Mouse (Mus musculus) fibroblast of lung, adult 2 months (primary cell): ENCODE results near the gene Itgb7.
A peak's percentile ranks its signal among the peaks of the same experiment; 100 is the strongest.
"Not testable (repeated sequence)": the region's sequence is repeated elsewhere in the genome, so short reads cannot be mapped to it uniquely, and the experiment has no call there.

Source experiments
- DNase-seq: peaks from one replicate; pipeline ENCODE4 v3.0.0-alpha.2; 2011; ENCODE audit warnings: low read depth

Itgb7 gene

DNA sequence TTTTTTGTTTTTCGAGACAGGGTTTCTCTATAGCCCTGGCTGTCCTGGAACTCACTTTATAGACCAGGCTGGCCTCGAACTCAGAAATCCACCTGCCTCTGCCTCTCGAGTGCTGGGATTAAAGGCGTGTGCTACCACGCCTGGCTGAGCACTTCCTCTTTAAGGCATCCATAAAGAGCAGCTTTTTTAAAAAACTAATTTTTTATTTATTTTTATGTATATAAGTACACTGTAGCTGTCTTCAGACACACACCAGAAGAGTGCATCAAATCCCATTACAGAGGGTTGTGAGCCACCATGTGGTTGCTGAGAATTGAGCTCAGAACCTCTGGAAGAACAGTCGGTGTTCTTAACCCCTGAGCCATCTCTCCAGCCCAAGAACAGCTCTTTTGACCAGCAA lies 6.1 kb downstream of the Itgb7 start:
- not testable (repeated sequence) for DNase-seq

DNA sequence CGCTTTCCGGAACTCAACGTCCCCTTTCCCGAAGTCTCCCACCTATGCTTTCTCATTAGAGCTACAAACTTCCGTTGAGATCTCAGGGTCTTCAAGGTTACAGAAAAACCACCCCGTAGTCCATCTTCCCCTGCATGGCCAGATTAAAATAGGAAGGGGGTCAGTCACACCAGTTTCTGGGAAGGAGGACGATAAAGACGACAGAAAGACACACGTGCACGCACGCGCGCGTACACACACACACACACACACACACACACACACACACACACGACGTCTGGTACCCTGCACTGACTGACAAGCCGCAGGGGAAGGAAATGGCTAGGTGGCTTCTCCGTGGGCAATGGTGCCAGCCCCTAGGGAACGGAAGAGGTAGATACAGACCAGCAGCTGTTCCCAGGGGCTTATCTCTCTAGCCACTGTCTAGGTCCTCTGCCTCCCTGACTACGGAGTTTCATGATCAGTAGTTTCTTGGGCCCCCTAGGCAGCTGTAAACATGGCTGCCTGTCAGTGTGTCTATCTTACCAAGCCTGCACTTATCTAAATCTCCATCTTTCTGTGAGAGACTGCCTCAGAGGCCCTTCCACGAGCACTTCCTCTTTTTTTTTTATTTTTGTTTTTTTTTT lies 6.6 kb downstream of the Itgb7 start:
- no peak for DNase-seq

DNA sequence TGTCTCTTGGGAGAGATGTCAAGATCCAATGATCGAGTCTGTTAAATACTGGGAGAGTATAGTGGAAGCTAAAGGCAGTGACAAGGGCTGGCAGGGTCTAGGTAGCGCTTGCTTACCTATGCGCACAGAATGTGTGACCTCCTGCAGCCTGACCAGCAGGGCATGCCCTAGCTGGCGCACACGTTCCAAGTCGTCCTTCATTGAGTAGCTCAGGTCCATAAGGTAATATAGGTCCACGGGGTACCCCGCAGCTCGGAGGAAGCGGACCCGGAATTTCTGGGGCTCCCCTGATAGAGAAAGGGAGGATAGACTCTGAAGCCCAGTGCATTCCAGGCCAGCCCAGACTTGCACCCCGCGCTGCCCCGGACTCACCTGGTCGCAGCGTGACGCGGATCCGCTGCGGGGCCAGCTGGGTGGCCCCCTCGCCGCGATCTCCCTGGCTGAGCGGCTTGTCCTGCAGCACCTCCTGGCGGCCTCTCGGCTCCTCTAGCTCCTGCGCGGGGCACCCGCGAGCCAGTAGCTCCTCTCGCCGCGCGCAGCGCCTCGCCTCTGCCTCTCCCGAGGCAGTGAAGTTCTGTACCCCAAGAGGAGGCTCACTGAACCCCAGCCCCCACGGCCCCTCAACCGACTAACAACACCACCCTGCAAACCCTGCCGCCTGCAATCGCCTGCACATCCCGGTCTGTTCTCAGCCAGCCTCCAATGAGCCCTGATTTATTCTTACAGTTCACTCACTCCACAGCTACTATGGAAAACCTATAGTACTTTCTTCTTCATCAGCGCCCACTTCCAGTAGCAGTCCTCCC lies 7.4 kb downstream of the Itgb7 start:
- no peak for DNase-seq

DNA sequence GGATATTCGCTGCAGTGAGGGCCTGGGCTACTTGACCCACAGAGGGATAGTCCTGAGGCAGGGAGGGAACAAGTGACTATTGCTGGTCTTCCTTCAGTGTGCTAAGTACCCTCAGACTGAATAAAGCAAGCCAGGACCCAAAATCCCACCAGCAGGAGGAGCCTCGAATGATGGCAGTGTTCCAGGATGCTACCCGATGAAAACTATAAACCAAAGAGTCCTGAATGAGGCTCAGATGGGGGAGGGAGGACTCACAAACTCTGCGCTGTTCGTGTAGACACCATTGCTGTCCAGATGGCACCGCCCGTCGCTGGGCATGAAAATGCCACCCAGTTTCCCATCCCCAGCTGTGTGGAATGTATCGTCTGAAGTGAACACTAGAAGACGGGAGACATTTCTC lies 9.4 kb downstream of the Itgb7 start:
- no peak for DNase-seq

DNA sequence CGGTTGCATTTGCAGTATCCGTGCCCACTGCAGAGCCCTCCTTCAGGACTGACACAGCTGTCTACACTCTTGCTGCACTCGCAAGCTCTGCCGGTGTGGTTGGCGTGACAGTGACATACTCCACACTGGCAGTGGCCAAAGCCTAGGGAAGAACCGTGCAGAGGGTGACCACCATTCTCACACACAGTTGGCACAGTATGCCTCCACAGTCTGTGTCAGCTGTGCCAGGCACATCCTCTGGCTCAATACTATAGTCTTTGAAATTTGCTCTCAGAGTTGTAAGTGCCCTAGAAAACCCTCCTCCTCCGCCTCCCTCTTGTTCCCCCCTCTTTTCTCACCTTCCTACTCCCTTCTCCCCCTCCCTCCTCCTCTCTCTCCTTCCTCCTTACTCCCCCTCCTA lies 14.4 kb downstream of the Itgb7 start:
- no peak for DNase-seq

DNA sequence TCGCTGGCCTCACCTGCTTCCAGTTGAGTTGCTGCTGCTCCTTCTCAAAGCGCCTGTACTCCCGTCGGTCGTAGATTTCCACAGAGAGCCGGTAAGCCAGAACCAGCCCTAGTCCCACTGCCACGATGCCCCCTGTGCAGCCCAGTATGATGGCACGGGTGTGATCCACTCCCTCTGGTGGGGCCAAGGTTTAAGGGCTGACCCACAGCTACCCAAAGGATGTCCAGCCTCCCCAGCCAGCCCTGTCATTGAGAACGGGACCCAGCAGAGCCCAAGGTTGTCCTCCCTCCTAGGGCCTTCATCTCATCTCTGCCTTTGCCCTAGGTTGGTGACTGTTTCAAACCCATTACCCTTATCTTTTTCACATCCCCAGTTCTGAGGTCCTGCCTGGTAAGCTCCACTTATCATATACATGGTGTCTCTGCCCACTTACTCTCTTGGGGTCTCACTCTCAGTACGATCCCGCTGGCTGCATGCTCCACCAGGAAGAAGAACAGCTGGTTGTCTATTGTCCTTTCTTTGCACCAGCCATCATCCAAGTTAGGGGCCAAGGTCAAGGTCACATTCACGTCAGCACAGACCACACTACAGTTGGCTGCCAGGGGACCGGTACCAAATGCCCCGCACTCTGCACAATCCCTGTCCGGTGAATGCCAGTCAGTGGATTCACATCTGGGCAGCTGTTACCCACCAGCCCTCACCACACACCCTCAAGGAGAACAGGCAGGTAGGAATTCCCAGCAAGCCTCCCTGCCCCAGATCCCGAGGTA lies 15.1 kb downstream of the Itgb7 start:
- no peak for DNase-seq

DNA sequence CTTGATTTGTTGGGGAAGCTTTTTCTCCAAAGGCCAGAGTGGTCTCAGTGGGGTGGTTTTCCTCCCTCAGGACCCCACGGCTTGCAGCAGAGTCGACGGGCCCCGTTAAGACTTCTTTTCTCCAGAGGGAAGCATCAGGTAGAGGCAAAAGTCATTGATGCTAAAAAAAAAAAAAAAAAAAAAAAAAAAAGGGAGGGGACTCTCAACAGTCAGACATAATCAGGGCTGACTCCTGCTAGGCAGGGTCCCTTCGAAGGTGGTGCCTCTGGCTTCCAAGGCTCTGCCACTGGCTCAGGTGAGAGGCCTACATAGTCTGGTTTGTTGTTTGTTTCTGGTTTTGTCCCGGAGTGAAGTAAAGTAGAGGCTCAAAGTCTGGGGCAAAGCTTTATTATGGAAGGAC lies 16.1 kb downstream of the Itgb7 start:
- DNase-seq = no peak

DNA sequence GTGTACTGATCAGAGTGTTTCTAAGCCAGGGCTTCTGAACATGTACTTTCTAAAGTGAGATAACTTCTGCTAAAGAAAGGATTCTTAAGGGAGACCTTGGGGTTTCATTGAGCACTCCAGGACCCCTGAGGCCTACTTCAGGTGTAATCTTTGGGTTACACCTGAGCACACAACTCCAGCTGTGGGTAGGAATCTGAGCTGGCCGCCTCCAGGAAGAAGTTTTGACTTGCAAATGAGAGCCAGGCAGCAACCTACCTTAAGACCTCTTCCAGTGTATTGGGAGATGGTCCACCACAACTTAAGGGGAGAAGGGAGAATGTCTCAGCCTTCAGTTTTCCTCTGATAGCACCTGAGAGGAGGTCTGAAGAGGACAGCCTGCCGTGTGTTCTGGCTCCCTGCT lies 17.6 kb downstream of the Itgb7 start:
- no peak for DNase-seq

DNA sequence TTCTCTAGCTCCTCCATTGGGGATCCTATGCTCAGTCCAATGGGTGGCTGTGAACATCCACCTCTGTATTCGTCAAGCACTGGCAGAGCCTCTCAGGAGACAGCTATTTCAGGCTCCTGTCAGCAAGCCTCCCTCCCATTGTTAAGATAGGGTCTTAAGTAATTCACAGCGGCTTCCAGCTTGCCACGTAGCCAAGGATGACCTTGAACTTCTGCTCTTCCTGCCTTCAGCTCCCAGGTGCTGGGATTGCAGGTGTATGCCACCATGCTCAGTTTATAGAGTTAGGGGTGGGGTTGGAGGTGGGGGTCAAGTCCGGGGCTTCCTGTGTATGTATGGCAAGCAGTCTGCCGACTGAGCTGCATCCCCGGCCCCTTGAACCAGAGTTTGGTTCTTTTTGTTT lies 19.8 kb downstream of the Itgb7 start:
- no peak for DNase-seq

DNA sequence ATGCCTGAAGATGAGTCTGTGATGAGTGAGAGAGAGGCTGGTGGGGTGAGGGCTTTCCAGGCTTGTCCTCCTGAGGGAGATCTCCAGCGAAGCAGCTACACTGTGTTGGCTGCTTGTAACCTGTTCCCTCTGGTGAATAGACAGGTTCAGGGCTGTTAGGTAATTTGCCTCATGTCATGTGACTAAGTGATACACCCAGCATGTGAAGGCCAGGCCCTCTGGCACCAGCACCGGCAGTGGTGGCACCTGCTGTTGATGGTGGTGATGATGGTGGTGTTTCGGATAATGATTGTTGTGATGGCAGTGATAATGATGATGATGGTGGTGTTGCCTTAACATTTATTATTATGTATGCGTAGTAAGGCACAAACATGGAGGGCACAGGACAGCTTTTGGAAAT lies 20.9 kb downstream of the Itgb7 start:
- no peak for DNase-seq

DNA sequence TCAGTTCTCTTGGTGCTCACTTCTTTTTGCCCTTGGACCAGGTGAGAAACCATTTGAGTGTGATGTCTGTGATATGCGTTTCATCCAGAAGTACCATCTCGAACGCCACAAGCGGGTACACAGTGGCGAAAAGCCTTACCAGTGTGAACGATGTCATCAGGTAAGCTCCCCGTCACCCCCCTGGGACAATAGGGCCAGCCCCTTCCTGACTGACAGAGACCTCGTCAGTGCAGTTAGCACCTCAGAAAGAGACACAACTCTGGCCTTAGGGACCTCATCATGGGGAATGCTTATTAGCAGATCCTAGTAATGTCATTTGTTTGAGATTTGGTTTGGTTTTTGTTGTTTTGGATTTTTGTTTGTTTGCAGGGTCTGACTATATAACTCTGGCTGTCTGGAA lies 22.6 kb downstream of the Itgb7 start:
- no peak for DNase-seq

DNA sequence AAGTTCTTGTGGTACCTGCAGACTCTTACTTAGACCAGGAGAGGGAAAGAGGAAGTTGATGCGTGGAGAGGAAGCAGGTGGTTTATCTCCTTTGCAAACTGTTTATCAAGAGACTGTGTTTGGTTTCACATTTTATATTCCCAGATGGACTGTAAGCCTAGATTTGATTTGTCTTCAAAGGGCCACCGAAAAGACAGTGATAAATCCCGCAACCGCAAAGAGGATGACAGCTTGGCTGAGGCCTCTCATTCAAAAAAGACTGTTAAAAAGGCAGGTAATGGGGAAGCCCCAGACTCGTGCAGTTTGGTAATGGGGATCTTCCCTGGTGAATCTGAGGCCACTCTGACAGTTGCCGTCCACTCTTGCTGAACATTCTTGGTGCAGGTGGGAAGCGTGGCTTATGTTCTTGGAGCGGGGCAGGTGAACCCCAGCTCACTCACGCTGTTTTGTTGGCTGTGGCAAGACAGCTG lies 23.6 kb downstream of the Itgb7 start:
- no peak for DNase-seq

DNA sequence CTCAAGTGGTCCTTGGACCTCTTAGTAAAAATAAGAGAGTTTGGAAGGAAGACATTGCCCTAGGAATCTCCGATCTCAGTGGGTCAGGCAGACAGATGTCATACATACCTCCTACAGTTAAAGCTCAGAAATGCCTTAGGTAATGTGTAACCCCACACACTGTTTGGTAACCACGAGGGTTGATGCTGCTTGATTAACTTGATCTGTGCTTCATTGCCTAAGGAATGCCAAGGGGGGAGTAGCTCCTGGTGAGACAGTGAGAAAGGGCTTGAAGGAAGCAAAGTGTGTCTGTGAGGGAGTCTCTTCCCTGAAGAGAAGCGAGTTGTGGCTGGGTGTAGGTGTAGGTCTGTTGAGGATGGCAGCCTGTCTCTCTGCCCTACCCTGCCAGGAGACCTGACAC lies 24.4 kb downstream of the Itgb7 start:
- no peak for DNase-seq

DNA sequence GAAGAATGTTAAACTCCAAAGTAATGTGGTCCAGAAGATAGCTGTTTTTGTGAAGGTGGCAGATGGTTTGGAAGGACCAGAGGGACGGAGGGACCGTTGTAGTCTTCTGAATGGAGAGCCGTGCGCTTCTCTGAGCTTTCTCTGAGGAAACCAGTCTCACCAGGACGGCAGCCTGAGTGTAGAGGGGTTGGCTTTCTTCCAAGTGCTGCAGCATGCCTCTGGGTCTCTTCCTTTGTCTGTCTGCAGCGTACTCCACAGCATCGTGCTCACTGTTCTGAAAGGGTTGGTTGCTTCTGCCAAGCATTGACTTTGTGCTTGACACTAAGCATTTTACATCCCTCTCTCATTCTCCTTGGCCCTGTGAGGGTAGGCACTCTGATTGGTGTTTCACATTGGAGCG lies 26.0 kb downstream of the Itgb7 start:
- no peak for DNase-seq

DNA sequence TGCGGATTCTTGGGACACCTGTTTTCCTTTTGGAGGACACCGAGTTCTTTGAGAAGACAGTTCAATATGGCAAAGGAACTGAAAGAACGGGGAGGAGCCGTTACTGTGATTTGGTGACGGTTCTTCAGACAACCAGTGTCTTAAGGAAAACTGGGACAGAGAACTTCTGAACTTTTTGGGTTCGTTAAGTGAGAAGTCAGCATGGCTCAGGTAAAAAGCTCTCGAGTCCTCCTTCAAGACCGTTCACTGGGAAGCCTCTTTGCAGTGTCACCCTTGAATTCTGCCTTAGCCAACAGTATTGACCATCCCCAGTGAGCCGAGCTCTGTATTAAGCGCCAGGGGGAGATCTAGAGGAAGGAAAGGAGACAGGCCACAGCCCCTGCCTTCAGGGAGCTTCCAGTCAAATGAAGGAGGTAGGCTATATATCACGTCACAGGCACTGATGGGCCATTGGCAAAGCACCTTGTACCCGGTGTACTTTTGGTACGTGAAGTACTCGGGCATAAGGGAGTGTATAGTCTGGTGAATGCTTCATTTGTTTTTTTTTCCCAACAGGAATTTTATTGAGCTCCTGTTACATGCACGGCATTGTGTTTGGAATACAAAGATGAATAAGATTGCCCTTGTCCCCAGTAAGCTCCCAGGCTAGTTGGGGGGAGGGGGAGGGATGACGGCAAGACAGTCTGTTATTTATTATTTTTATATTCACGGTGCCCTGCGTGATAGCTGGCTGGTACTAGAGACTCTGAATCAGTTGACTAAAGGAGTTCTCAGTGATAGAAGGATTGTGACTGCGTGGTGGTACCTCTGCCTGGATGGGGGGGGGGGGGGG lies 26.9 kb downstream of the Itgb7 start, which contains the start of gene Csad:
Gene Csad, minus strand, starts transcription at position 51 of the 832 bp plus-strand sequence.
- no peak for DNase-seq

DNA sequence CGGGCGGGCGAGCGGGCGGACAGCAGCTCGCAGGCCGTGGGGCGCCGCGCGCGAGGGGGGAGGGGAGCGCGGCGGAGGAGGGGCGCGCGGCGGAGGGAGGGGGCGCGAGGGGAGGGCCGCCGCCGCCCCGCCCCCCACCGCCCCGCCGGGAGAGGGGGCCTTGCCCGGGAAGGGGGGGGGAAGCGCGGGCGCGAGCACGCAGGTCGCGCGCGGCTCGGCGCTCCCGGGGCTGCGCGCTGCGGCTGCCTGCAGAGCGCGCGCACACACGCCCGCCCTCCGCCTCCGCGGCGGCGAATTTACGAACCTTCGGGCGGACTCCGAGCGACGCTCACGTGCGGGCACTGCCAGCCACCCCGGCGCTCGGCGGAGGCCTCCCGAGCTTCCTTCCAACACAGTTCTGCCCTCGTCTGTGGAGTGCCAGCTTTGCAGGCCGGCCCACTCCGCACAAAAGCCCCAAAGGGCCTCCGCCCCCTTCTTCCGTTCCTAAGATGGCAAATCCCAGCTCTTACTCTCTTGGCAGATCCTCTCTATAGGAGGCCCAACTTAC lies 27.8 kb downstream of the Itgb7 start:
- DNase-seq = peak; percentile 50

DNA sequence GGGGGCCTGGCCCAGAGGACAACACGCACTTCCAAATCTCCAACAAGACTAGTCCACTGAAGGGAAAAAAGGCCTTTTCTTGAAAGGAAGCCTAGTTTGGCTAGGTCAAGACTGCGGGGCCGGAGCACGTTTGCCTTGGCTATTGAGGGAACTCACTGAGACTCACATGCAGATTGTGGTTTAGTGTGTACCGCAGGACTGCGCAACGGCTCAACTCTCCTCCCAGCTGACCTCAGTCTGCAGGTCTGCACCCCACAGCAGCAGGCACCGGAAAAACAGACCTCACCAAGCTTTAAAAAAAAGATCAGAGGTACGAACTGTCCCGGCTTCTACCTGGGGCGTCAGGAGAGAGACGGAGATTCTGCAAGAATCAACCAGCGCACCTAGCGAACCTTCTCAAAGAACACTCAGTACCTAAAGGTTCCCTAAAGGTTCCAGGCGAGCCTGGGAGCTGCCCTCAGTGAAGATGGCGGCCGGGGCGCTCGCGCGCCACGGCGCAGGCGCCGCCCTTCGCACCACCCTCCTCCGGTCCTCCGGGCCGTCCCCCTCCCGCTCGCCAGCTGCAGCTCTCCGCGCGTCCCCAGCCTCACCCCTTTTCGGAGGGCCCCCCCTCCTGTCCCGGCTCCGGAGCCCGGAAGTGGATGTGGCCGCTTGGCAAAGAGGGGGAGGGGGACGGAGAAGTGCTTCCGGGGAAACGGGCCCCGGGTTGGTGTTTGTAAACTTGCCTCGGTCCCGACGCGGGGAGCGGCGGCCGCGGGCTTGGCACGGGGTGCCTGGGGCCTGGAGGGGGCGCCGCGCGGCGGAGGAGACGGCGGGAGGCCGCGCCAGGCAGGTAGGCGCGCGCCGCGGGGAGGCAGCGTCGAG lies 28.5 kb downstream of the Itgb7 start, which contains the start of gene Zfp740:
Gene Zfp740, plus strand, starts transcription at position 279 of the 864 bp plus-strand sequence.
- peak; percentile 93 for DNase-seq

DNA sequence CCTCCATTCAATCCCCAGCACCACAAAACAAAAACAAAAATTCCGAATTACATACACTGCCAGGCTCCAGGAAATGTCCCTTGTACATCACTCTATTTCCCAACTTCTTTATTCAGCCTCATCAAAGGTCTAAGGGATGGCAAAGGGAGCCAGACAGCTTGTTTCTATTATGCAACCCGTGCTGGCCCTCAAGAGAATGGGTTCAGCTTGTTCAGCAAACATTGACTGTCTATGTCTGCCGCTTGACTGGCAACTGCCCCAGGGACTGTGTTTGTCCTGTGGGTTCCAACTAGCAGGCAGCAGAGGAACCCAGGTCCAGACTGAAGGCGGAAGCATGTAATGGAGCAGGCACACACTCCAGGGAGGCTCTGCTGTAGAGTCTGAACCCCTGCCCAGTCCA lies 32.9 kb downstream of the Itgb7 start:
- DNase-seq = no peak

DNA sequence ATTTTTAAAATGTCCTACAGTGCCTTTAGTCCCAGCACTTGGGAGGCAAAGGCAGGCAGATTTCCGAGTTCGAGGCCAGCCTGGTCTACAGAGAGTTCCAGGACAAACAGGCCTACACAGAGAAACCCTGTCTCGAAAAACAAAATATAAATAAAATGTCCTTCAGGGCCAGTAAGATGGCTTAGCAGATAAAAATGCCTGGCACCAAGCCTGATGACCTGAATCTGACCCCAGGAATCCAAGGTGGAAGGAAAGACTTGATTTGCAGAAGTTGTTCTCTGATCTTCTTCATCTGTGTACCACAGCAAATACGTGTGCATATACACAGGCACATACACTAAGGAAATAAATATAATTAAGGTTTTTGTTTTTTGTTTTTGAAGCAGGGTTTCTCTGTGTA lies 36.4 kb downstream of the Itgb7 start:
- no peak for DNase-seq

DNA sequence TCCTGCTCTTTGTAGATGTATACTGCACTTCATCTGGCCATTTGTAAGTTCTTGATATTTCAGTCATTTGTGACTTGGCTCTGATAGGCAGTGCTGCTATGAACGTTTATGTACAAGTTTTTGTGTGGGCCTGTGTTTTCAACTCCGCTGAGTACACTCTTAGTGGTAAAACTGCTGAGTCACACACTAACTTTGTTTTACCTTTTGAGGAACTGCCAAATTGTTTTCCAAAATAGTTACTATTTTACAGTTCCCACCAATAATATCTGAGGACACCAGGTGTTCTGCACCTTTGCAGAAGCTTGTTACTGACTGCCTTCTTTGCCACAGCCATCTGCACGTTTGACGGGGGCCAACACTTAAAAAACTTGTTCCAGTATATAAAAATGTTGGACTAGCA lies 37.3 kb downstream of the Itgb7 start:
- DNase-seq = no peak

DNA sequence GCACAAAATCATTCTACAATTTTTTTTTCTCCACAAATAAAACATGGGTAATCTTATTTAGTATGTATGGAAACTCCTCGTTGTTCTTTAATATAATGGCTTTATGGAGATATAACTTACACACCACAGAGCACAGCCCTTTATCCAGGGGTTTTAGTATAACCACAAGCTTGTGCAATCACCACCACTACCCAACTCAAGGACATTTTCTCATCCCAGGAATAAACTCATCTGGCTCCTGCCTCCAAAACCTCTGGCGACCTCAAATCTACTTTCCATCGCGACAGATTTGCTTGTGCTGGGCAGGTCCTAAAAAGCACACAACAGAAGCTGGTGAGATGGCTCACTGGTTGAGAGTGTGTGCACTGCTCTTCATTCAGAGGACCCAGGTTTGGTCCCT lies 38.1 kb downstream of the Itgb7 start:
- DNase-seq = no peak
